ENCODE assay signal across 12 mouse cellular contexts in genomic region chr1:90290428-90291197, GRCm38 (mm10).
DNase-seq lines count a peak whose midpoint lies in the region; ATAC-seq and TF ChIP-seq lines count a peak whose summit lies in the region.
"Had no signal": no experiment of that assay in that cellular context is flagged by ENCODE, and none has a peak within 500 bp of the region (broad histone marks: within the 10 kb centered on the region; RNA-seq: fewer than 3 reads in every experiment).

No protein-coding gene starts in this region.

- H3K4me1 ChIP-seq in liver, embryonic 15.5 days (replicated peaks) = peaks cover 50% of the 10 kb centered on the region
- peaks cover 20% of the 10 kb centered on the region for H3K4me1 ChIP-seq in neural tube, embryonic 15.5 days

- H3K4me3 ChIP-seq in gastrocnemius, adult 2 months = no peak overlapping the region
- peak overlapping the region; percentile 42; the same call in 1 of the 2 replicates for H3K4me3 ChIP-seq in liver, embryonic 15.5 days (replicated peaks)
- no peak overlapping the region for H3K4me3 ChIP-seq in neural tube, embryonic 15.5 days (replicated peaks)
- H3K4me3 ChIP-seq: megakaryocyte, embryonic 14.5 days had no signal

- ATAC-seq in liver, embryonic 15.5 days (ENCODE audit: insufficient read depth) = no peak
- ATAC-seq in neural tube, embryonic 15.5 days (ENCODE audit: low FRiP score) = peak; percentile 62; the same call in 1 of the 2 replicates

- no peaks in the 10 kb centered on the region for H3K36me3 ChIP-seq in liver, embryonic 15.5 days (replicated peaks)
- no peaks in the 10 kb centered on the region for H3K36me3 ChIP-seq in neural tube, embryonic 15.5 days

- intact Hi-C loops in gastrocnemius, adult 2 months (cut with DNase I) = no loop called here
- intact Hi-C loops in gastrocnemius, postnatal 36 days (cut with DNase I) = no loop called here

- peak overlapping the region; percentile 74 for H3K27ac ChIP-seq in gastrocnemius, adult 2 months
- peak overlapping the region; percentile 97 for H3K27ac ChIP-seq in liver, embryonic 15.5 days (replicated peaks)
- no peak overlapping the region for H3K27ac ChIP-seq in neural tube, embryonic 15.5 days (replicated peaks)

- DNase-seq in gastrocnemius, adult 2 months = no peak
- no peak for DNase-seq in gastrocnemius, postnatal 36 days
- peak; percentile 61 for DNase-seq in retina, postnatal 1 day
- no peak for DNase-seq in retina, embryonic 14.5 days (ENCODE audit: low spot score)
- DNase-seq in urinary bladder, postnatal 10 days (ENCODE audit: low spot score) = no peak
- no peak for DNase-seq in T-cell, adult 2 months (ENCODE audit: low spot score)
- DNase-seq: adrenal gland, postnatal 14 days; cerebellum, adult 2 months; kidney, adult 8-10 months had no signal

- H3K4me2 ChIP-seq in liver, embryonic 15.5 days = peak overlapping the region; percentile 70
- no peak overlapping the region for H3K4me2 ChIP-seq in neural tube, embryonic 15.5 days

- H3K9ac ChIP-seq in liver, embryonic 15.5 days = peak overlapping the region; percentile 63
- no peak overlapping the region for H3K9ac ChIP-seq in neural tube, embryonic 15.5 days (replicated peaks)

- TF ChIP-seq CTCF in gastrocnemius, adult 2 months (IDR thresholded peaks at IDR 0.05) = no peak

- no peaks in the 10 kb centered on the region for H3K9me3 ChIP-seq in liver, embryonic 15.5 days (replicated peaks)
- H3K9me3 ChIP-seq in neural tube, embryonic 15.5 days (replicated peaks) = no peaks in the 10 kb centered on the region

- H3K27me3 ChIP-seq in liver, embryonic 15.5 days = peaks cover 24% of the 10 kb centered on the region
- no peaks in the 10 kb centered on the region; the same call in none of the 2 replicates for H3K27me3 ChIP-seq in neural tube, embryonic 15.5 days (replicated peaks)
- H3K27me3 ChIP-seq: megakaryocyte, embryonic 14.5 days had no signal

- WGBS in liver, embryonic 15.5 days (ENCODE audit: insufficient replicate concordance) = 69% methylated on average over 7 of the region's 7 CpGs
- 30% methylated on average over 7 of the region's 7 CpGs for WGBS in neural tube, embryonic 15.5 days
